Mouse (Mus musculus) liver, adult 2 months (tissue): ENCODE measurements at regions not wholly inside any gene's neighbourhood (a gene's known extent, or its start where the extent isn't known, plus 50 kb on each side); places are given as distances from the start of the nearest gene placed in this dataset.

Experiments
- DNase-seq: peaks from one replicate; pipeline ENCODE4 v3.0.0-alpha.2; 2011; ENCODE audit warnings: low read depth, low spot score; ENCODE audit errors: extremely low read depth
- H3K27ac ChIP-seq: fragments of 200-500 bp; replicated peaks from 2 replicates; pipeline ENCODE4 v1.5.1; 2012; ENCODE audit warnings: low read depth, mild to moderate bottlenecking, control low read depth, inconsistent platforms, low read length; ENCODE audit not compliant: insufficient read depth
- H3K27me3 ChIP-seq: fragments of 200-500 bp; 2 replicates; pipeline ENCODE4 v1.6.1; 2012; ENCODE audit warnings: mild to moderate bottlenecking, moderate library complexity, low read length, inconsistent platforms; ENCODE audit not compliant: control insufficient read depth, insufficient read depth
- H3K36me3 ChIP-seq: fragments of 200-500 bp; 2 replicates; pipeline ENCODE4 v1.6.1; 2012; ENCODE audit warnings: low read length, inconsistent platforms; ENCODE audit not compliant: control insufficient read depth, insufficient read depth
- H3K4me1 ChIP-seq: fragments of 200-500 bp; 2 replicates; pipeline ENCODE4 v1.6.1; 2011; ENCODE audit warnings: low read length; ENCODE audit not compliant: control insufficient read depth, insufficient read depth
- H3K4me3 ChIP-seq: fragments of 200-500 bp; 2 replicates; pipeline ENCODE4 v1.5.1; 2011; ENCODE audit warnings: low read depth, mild to moderate bottlenecking, control low read depth, low read length, moderate library complexity; ENCODE audit not compliant: insufficient read depth
- H3K79me2 ChIP-seq: fragments of 200-500 bp; 2 replicates; pipeline ENCODE4 v1.6.1; 2012; ENCODE audit warnings: inconsistent platforms, mild to moderate bottlenecking, low read length, moderate library complexity; ENCODE audit not compliant: control insufficient read depth, insufficient read depth
- H3K9ac ChIP-seq: fragments of 200-500 bp; 2 replicates; pipeline ENCODE4 v1.6.1; 2012; ENCODE audit warnings: low read depth, mild to moderate bottlenecking, control low read depth, inconsistent platforms, low read length
- CTCF ChIP-seq: fragments of 200-500 bp; IDR thresholded peaks from 2 replicates; pipeline ENCODE4 v1.5.1; 2011; ENCODE audit warnings: low read depth, low read length, control low read depth
- POLR2A ChIP-seq: fragments of 200-500 bp; IDR thresholded peaks from 2 replicates; pipeline ENCODE4 v1.6.1; 2011; ENCODE audit warnings: low read length, control low read depth; ENCODE audit not compliant: insufficient read depth; ENCODE audit errors: extremely low read depth
- WGBS: fragments of 180-500 bp; shearing (Covaris S2); methylation state at CpG from one replicate; pipeline ENCODE4 v1.1.7; 2018; 5-methylcytosine and 5-hydroxymethylcytosine counted together

GRCm38 (mm10) chr2:53948237-53948636 lies 137.1 kb downstream of the Rprm start:
- H3K27ac ChIP-seq, result no peak overlapping the region
- DNase-seq, result no peak
- TF ChIP-seq CTCF, result no peak
- no peak for TF ChIP-seq POLR2A
- 35% methylated on average over 2 of the region's 2 CpGs for WGBS
- H3K4me1 ChIP-seq, result no peaks in the 10 kb centered on the region
- H3K79me2 ChIP-seq, result no peaks in the 10 kb centered on the region
- no peak overlapping the region for H3K4me3 ChIP-seq
- H3K9ac ChIP-seq, result no peak overlapping the region
- H3K27me3 ChIP-seq, result no peaks in the 10 kb centered on the region; the same call in 1 of the 2 replicates
- H3K36me3 ChIP-seq, result no peaks in the 10 kb centered on the region

- H3K36me3 ChIP-seq, result no peaks in the 10 kb centered on the region
- no peaks in the 10 kb centered on the region for H3K4me1 ChIP-seq
- TF ChIP-seq CTCF, result no peak
- TF ChIP-seq POLR2A, result no peak
- no peak overlapping the region for H3K9ac ChIP-seq
- no peak overlapping the region for H3K27ac ChIP-seq
- H3K27me3 ChIP-seq, result no peaks in the 10 kb centered on the region; the same call in 1 of the 2 replicates
- DNase-seq, result no peak
- no peak overlapping the region for H3K4me3 ChIP-seq
- no peaks in the 10 kb centered on the region for H3K79me2 ChIP-seq
Measured at GRCm38 (mm10) chr2:53947534-53947933, 137.8 kb downstream of the Rprm start.

DNA sequence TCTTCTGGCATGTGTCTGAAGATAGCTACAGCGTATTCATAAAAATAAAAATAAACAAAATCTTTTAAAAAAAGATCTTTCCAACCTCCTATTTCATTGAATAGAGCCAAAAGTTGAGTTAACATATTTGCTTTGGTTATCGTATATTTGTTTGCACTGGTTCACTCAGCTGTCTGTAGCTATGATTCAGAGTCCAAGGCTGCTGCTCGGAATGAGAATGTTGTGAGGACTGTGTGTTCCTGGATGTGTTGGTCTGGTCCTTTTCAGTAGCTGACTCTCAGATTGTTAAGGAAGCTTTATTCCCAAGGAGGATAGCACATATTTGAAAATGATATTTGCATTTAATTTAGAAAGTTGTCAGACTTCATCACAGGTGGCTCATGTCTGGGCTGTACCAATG lies 173.5 kb downstream of the Rprm start:
- DNase-seq, result peak; percentile 62

More for the DNA sequence above, 173.5 kb downstream of the Rprm start:
- H3K9ac ChIP-seq, result no peak overlapping the region
- 39% methylated on average over 3 of the region's 3 CpGs for WGBS
- H3K27me3 ChIP-seq, result no peaks in the 10 kb centered on the region
- no peak overlapping the region for H3K27ac ChIP-seq
- no peaks in the 10 kb centered on the region for H3K4me1 ChIP-seq
- H3K36me3 ChIP-seq, result no peaks in the 10 kb centered on the region
- H3K4me3 ChIP-seq, result no peak overlapping the region
- H3K79me2 ChIP-seq, result no peaks in the 10 kb centered on the region
- TF ChIP-seq CTCF (no peak), POLR2A (no peak)
